Mouse (Mus musculus) gastrocnemius, adult 2 months (tissue): ENCODE results near the gene 4833439L19Rik. TPM values are rescaled to one million over a fixed set of nuclear protein-coding genes. Genes with fewer than 3 reads are reported as not detected.

ENCODE experiments used
- DNase-seq: peaks from one replicate; pipeline ENCODE4 v3.0.0; 2022
- H3K27ac ChIP-seq: fragments of 200-600 bp; 2 replicates; pipeline ENCODE4 v1.8.1; 2022; ENCODE audit warnings: mild to moderate bottlenecking
- H3K4me3 ChIP-seq: fragments of 200-600 bp; 2 replicates; pipeline ENCODE4 v1.8.1; 2022; ENCODE audit warnings: mild to moderate bottlenecking, moderate library complexity
- CTCF ChIP-seq: fragments of 200-600 bp; IDR thresholded peaks from 2 replicates; pipeline ENCODE4 v1.8.1; 2022; ENCODE audit warnings: antibody characterized with exemption, mild to moderate bottlenecking, moderate library complexity
- intact Hi-C: fragments of 180-260 bp; cut with DNase I; formaldehyde crosslinking; loops from one replicate; pipeline ENCODE4 v1.15.1; 2025
- total RNA-seq, 2 experiments: library from RNA; stranded (reverse); gene quantifications; 2 replicates each; pipeline ENCODE4 v1.2.3; 2021

4833439L19Rik gene
- total RNA-seq, 2 experiments from 2014 or later = 192 to 200 TPM

GRCm38 (mm10) chr13:54598622-54599143 is 33.4 kb upstream of the 4833439L19Rik start:
- TF ChIP-seq CTCF = no peak
- DNase-seq = no peak
- Histone ChIP-seq H3K27ac (no peak overlapping the region), H3K4me3 (no peak overlapping the region)
- intact Hi-C loops = no loop called here

- no peak for DNase-seq
- no peak for TF ChIP-seq CTCF
- intact Hi-C loops = no loop called here
- Histone ChIP-seq H3K4me3 (no peak overlapping the region), H3K27ac (peak overlapping the region; percentile 46; the same call in 1 of the 2 replicates)
These were observed 31.6 kb upstream of the 4833439L19Rik start for GRCm38 (mm10) chr13:54596870-54597269.

- Histone ChIP-seq H3K27ac (peak overlapping the region; percentile 46), H3K4me3 (no peak overlapping the region)
- DNase-seq = no peak
- no peak for TF ChIP-seq CTCF
- intact Hi-C loops = no loop called here
These were observed 31.0 kb upstream of the 4833439L19Rik start for GRCm38 (mm10) chr13:54596107-54596690.

GRCm38 (mm10) chr13:54593617-54594016 is 28.4 kb upstream of the 4833439L19Rik start:
- H3K27ac ChIP-seq = no peak overlapping the region

GRCm38 (mm10) chr13:54591776-54592356 is 26.6 kb upstream of the 4833439L19Rik start:
- H3K27ac ChIP-seq = no peak overlapping the region
- peak overlapping the region; percentile 83 for H3K4me3 ChIP-seq
- intact Hi-C loops = loop anchor here (2.0 kb wide), 1 partner anchor 17 kb away; no protein-coding TSS in a partner anchor
- no peak for TF ChIP-seq CTCF
- DNase-seq = peak; percentile 10

More at GRCm38 (mm10) chr13:54593617-54594016, 28.4 kb upstream of the 4833439L19Rik start:
- peak; percentile 32 for DNase-seq
- no peak for TF ChIP-seq CTCF
- intact Hi-C loops = loop anchor here (2.0 kb wide), 1 partner anchor 15 kb away; no protein-coding TSS in a partner anchor
- H3K4me3 ChIP-seq = no peak overlapping the region

- TF ChIP-seq CTCF = no peak
- intact Hi-C loops = loop anchor here (1.0 kb wide), 1 partner anchor 31 kb away; the partner anchor contains the start of gene Faf2
- H3K4me3 ChIP-seq = peak within 1 kb of the TSS; percentile 83
- peak; percentile 97 for DNase-seq
- peak within 1 kb of the TSS; percentile 95 for H3K27ac ChIP-seq
These were observed 25.0 kb upstream of the 4833439L19Rik start, which contains the start of the genes Nop16 and Higd2a for GRCm38 (mm10) chr13:54589996-54590951. TSS of gene Nop16 (minus strand) at chr13:54590090. TSS of gene Higd2a (plus strand) at chr13:54590207.

- Histone ChIP-seq H3K27ac (peak overlapping the region; percentile 95), H3K4me3 (peak overlapping the region; percentile 83)
- no peak for DNase-seq
- intact Hi-C loops = no loop called here
- TF ChIP-seq CTCF = no peak
These were observed 24.3 kb upstream of the 4833439L19Rik start for GRCm38 (mm10) chr13:54589414-54589995.

- Histone ChIP-seq H3K27ac (peak overlapping the region; percentile 48), H3K4me3 (peak overlapping the region; percentile 23)
- intact Hi-C loops = no loop called here
- DNase-seq = no peak
- no peak for TF ChIP-seq CTCF
These were observed 20.6 kb upstream of the 4833439L19Rik start for GRCm38 (mm10) chr13:54585831-54586230.

GRCm38 (mm10) chr13:54582860-54583259 is 17.6 kb upstream of the 4833439L19Rik start:
- no peak for DNase-seq
- TF ChIP-seq CTCF = no peak
- Histone ChIP-seq H3K4me3 (no peak overlapping the region), H3K27ac (peak overlapping the region; percentile 1; the same call in 1 of the 2 replicates)
- intact Hi-C loops = no loop called here

- TF ChIP-seq CTCF = no peak
- Histone ChIP-seq H3K4me3 (no peak overlapping the region), H3K27ac (peak overlapping the region; percentile 1; the same call in 1 of the 2 replicates)
- intact Hi-C loops = no loop called here
- no peak for DNase-seq
These were observed 16.9 kb upstream of the 4833439L19Rik start for GRCm38 (mm10) chr13:54582126-54582525.

GRCm38 (mm10) chr13:54581385-54581784 is 16.1 kb upstream of the 4833439L19Rik start:
- H3K4me3 ChIP-seq = no peak overlapping the region

More at GRCm38 (mm10) chr13:54581385-54581784, 16.1 kb upstream of the 4833439L19Rik start:
- no peak for TF ChIP-seq CTCF
- no peak for DNase-seq
- intact Hi-C loops = no loop called here
- no peak overlapping the region for H3K27ac ChIP-seq
